Mouse (Mus musculus): ENCODE measurements at regions not wholly inside any gene's neighbourhood (a gene's known extent, or its start where the extent isn't known, plus 50 kb on each side); places are given as distances from the start of the nearest gene placed in this dataset.

- TF ChIP-seq CTCF (IDR thresholded peaks at IDR 0.05; ENCODE audit: borderline replicate concordance, insufficient read depth, low read depth, low read length): no peak
- no peak for TF ChIP-seq POLR2A (IDR thresholded peaks at IDR 0.05; ENCODE audit: borderline replicate concordance, insufficient read depth, low read length)
Measured at GRCm38 (mm10) chr15:56136420-56136970, 1340.9 kb downstream of the Slc22a22 start.
